Mouse (Mus musculus) stomach, postnatal 0 days (tissue): Measurements from ENCODE around the gene Thoc3. TPM values are rescaled to one million over a fixed set of nuclear protein-coding genes. Genes with fewer than 3 reads are reported as not detected.
A peak's percentile ranks its signal among the peaks of the same experiment; 100 is the strongest.

ENCODE experiments used
- ATAC-seq: fragments of 200-750 bp; cut with Nextera tagmentation; 2 replicates; pipeline ENCODE4 v1.8.0; 2017; ENCODE audit not compliant: low FRiP score, low TSS enrichment
- DNase-seq: peaks from one replicate; pipeline ENCODE4 v3.0.0-alpha.2; 2016; ENCODE audit warnings: low spot score
- H3K27ac ChIP-seq: fragments of 300-500 bp; sonication (generic); replicated peaks from 2 replicates; pipeline ENCODE4 v1.5.1; 2014; ENCODE audit warnings: mild to moderate bottlenecking, control low read depth
- H3K27me3 ChIP-seq: fragments of 300-500 bp; sonication (generic); 2 replicates; pipeline ENCODE4 v1.6.1; 2014; ENCODE audit warnings: low read length; ENCODE audit not compliant: control insufficient read depth, insufficient read depth
- H3K36me3 ChIP-seq: fragments of 300-500 bp; sonication (generic); 2 replicates; pipeline ENCODE4 v1.6.1; 2014; ENCODE audit warnings: low read length, mixed read lengths; ENCODE audit not compliant: control insufficient read depth, insufficient read depth
- H3K4me1 ChIP-seq: fragments of 300-500 bp; sonication (generic); replicated peaks from 2 replicates; pipeline ENCODE4 v1.6.1; 2014; ENCODE audit warnings: antibody characterized with exemption; ENCODE audit not compliant: control insufficient read depth, insufficient read depth
- H3K4me2 ChIP-seq: fragments of 300-500 bp; sonication (generic); replicated peaks from 2 replicates; pipeline ENCODE4 v1.6.1; 2014; ENCODE audit warnings: low read depth, mild to moderate bottlenecking, control low read depth, moderate library complexity
- H3K4me3 ChIP-seq: fragments of 300-500 bp; sonication (generic); 2 replicates; pipeline ENCODE4 v1.5.1; 2014; ENCODE audit warnings: low read depth, low read length, control low read depth
- H3K9ac ChIP-seq: fragments of 300-500 bp; sonication (generic); 2 replicates; pipeline ENCODE4 v1.6.1; 2014; ENCODE audit warnings: mild to moderate bottlenecking, low read length, control low read depth, mixed read lengths
- H3K9me3 ChIP-seq: fragments of 300-500 bp; sonication (generic); 2 replicates; pipeline ENCODE4 v1.6.1; 2016; ENCODE audit warnings: low read length; ENCODE audit not compliant: control insufficient read depth
- CTCF ChIP-seq: IDR thresholded peaks from 2 replicates; pipeline ENCODE4 v1.5.1; 2016; ENCODE audit warnings: antibody characterized with exemption, low read depth, mild to moderate bottlenecking, moderate library complexity
- EP300 ChIP-seq: optimal IDR thresholded peaks from 2 replicates; pipeline ENCODE3; 2016; ENCODE audit warnings: antibody characterized with exemption
- WGBS: fragments of 180-500 bp; shearing (Covaris S2); extraction: QIAGEN DNeasy Blood & Tissue Kit; methylation state at CpG from one replicate; pipeline ENCODE4 v1.1.7; 2014; 5-methylcytosine and 5-hydroxymethylcytosine counted together
- polyA plus RNA-seq: library from polyadenylated mRNA; unstranded; fragments of >200 nt; fragmentation: Nextera tagmentation; extraction: Ambion mirVana; gene quantifications from 2 replicates; pipeline ENCODE4 v1.2.1, GENCODE M21; 2015

The Thoc3 gene
- polyA plus RNA-seq, 1 experiment from 2014 or later = 52.4 TPM

GRCm38 (mm10) chr13:54426781-54427655 lies 41.6 kb downstream of the Thoc3 start:
- no peaks in the 10 kb centered on the region for H3K27me3 ChIP-seq
- WGBS = 68% methylated on average over 10 of the region's 10 CpGs
- no peak overlapping the region for H3K27ac ChIP-seq
- H3K36me3 ChIP-seq = no peaks in the 10 kb centered on the region
- H3K4me2 ChIP-seq = no peak overlapping the region
- H3K9me3 ChIP-seq = no peaks in the 10 kb centered on the region
- H3K9ac ChIP-seq = no peak overlapping the region
- DNase-seq (no peak), ATAC-seq (no peak)
- 0 out of 2 replicates have a peak, but pooled peaks cover 2% of the 10 kb centered on the region for H3K4me1 ChIP-seq
- TF ChIP-seq CTCF = no peak
- TF ChIP-seq EP300 = no peak
- H3K4me3 ChIP-seq = no peak overlapping the region

- 9% methylated on average over 2 of the region's 2 CpGs for WGBS
These were observed 43.4 kb downstream of the Thoc3 start for GRCm38 (mm10) chr13:54425269-54425668.

GRCm38 (mm10) chr13:54420226-54420625 lies 48.4 kb downstream of the Thoc3 start:
- Histone ChIP-seq H3K9me3 (no peaks in the 10 kb centered on the region), H3K9ac (no peak overlapping the region), H3K4me1 (no peaks in the 10 kb centered on the region), H3K36me3 (no peaks in the 10 kb centered on the region), H3K27me3 (no peaks in the 10 kb centered on the region), H3K4me3 (no peak overlapping the region), H3K4me2 (no peak overlapping the region), H3K27ac (no peak overlapping the region)
- 76% methylated on average over 12 of the region's 12 CpGs for WGBS
- DNase-seq = no peak
- no peak for ATAC-seq
- TF ChIP-seq CTCF (no peak), EP300 (no peak)

More at GRCm38 (mm10) chr13:54425269-54425668, 43.4 kb downstream of the Thoc3 start:
- H3K4me1 ChIP-seq = 0 out of 2 replicates have a peak, but pooled peaks cover 2% of the 10 kb centered on the region
- no peak overlapping the region for H3K4me2 ChIP-seq
- DNase-seq (peak; percentile 88), ATAC-seq (peak; percentile 99)
- H3K9ac ChIP-seq = no peak overlapping the region; the same call in 1 of the 2 replicates
- H3K27ac ChIP-seq = peak overlapping the region; percentile 85
- H3K4me3 ChIP-seq = no peak overlapping the region
- no peaks in the 10 kb centered on the region for H3K27me3 ChIP-seq
- H3K36me3 ChIP-seq = no peaks in the 10 kb centered on the region
- no peaks in the 10 kb centered on the region for H3K9me3 ChIP-seq
- TF ChIP-seq CTCF (no peak), EP300 (no peak)

GRCm38 (mm10) chr13:54418781-54419327 lies 49.8 kb downstream of the Thoc3 start:
- no peak for DNase-seq
- Histone ChIP-seq H3K36me3 (no peaks in the 10 kb centered on the region), H3K27ac (no peak overlapping the region), H3K4me2 (no peak overlapping the region), H3K9ac (no peak overlapping the region), H3K27me3 (no peaks in the 10 kb centered on the region), H3K9me3 (no peaks in the 10 kb centered on the region), H3K4me3 (no peak overlapping the region), H3K4me1 (no peaks in the 10 kb centered on the region)
- 70% methylated on average over 10 of the region's 10 CpGs for WGBS
- ATAC-seq = no peak
- TF ChIP-seq CTCF = no peak
- TF ChIP-seq EP300 = no peak

GRCm38 (mm10) chr13:54415059-54415458 lies 53.6 kb downstream of the Thoc3 start:
- no peaks in the 10 kb centered on the region for H3K9me3 ChIP-seq
- H3K36me3 ChIP-seq = no peaks in the 10 kb centered on the region
- peak; percentile 65; the same call in 1 of the 2 replicates for ATAC-seq
- DNase-seq = no peak
- no peak overlapping the region for H3K9ac ChIP-seq
- TF ChIP-seq CTCF (no peak), EP300 (no peak)
- no peak overlapping the region for H3K4me2 ChIP-seq
- 85% methylated on average over 4 of the region's 4 CpGs for WGBS
- H3K4me1 ChIP-seq = 0 out of 2 replicates have a peak, but pooled peaks cover 3% of the 10 kb centered on the region
- no peak overlapping the region for H3K27ac ChIP-seq
- H3K4me3 ChIP-seq = no peak overlapping the region
- no peaks in the 10 kb centered on the region for H3K27me3 ChIP-seq

- no peak for ATAC-seq
- H3K27me3 ChIP-seq = no peaks in the 10 kb centered on the region
- TF ChIP-seq EP300 (no peak), CTCF (no peak)
- no peak for DNase-seq
- WGBS = 77% methylated on average over 4 of the region's 4 CpGs
- H3K4me3 ChIP-seq = no peak overlapping the region
- H3K27ac ChIP-seq = no peak overlapping the region
- H3K4me1 ChIP-seq = 0 out of 2 replicates have a peak, but pooled peaks cover 3% of the 10 kb centered on the region
- H3K9ac ChIP-seq = no peak overlapping the region
- no peaks in the 10 kb centered on the region for H3K9me3 ChIP-seq
- no peaks in the 10 kb centered on the region for H3K36me3 ChIP-seq
- H3K4me2 ChIP-seq = no peak overlapping the region
These were observed 55.9 kb downstream of the Thoc3 start for GRCm38 (mm10) chr13:54412721-54413120.
